Mouse (Mus musculus) small intestine, adult 2 months (tissue): ENCODE measurements at regions not wholly inside any gene's neighbourhood (a gene's known extent, or its start where the extent isn't known, plus 50 kb on each side); places are given as distances from the start of the nearest gene placed in this dataset.

Experiments
- CTCF ChIP-seq: fragments of 200-500 bp; IDR thresholded peaks from 2 replicates; pipeline ENCODE4 v1.5.1; 2012; ENCODE audit warnings: low read depth, mild to moderate bottlenecking, control low read depth, inconsistent platforms, low read length, moderate library complexity, mixed read lengths; ENCODE audit not compliant: insufficient replicate concordance, insufficient read length; ENCODE audit errors: extremely low read depth
- POLR2A ChIP-seq: fragments of 200-500 bp; IDR thresholded peaks from 2 replicates; pipeline ENCODE4 v1.6.1; 2012; ENCODE audit warnings: low read depth, mild to moderate bottlenecking, control low read depth, inconsistent platforms, low read length, moderate library complexity

- TF ChIP-seq POLR2A (no peak), CTCF (no peak)
Measured at GRCm38 (mm10) chr9:31684812-31685188, 220.5 kb upstream of the Tmem45b start.
